Mouse (Mus musculus): ENCODE measurements around the gene Htra2.

The Htra2 gene

DNA sequence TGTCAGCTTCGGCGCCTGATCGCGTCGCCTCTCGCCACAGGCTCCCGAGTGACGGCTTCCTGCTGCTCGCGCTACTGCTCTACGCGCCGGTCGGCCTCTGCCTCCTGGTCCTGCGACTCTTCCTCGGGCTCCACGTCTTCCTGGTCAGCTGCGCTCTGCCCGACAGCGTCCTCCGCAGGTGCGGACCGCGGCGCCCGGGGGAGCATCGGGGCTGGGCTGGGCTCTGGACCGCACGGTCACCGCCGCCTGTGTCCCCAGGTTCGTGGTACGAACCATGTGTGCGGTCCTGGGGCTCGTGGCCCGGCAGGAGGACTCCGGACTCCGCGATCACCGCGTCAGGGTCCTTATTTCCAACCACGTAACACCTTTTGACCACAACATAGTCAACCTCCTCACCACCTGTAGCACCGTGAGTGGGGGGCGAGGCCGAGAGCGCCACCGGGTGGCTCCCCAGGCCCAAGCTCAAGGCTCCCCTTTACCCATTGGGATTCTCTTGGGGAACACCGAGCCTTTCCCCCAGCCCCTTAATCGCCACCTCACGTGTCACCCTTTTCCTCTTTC is at the start of gene Htra2:
Gene Htra2 (minus strand): TSS at position 403 of the 561 bp plus-strand sequence.
- in situ Hi-C loops (cut with MboI; ENCODE audit: unreplicated experiment in 2 of 2) = loop anchor here (5.0 kb wide), 2 partner anchors 53 to 58 kb away; no protein-coding TSS in a partner anchor

DNA sequence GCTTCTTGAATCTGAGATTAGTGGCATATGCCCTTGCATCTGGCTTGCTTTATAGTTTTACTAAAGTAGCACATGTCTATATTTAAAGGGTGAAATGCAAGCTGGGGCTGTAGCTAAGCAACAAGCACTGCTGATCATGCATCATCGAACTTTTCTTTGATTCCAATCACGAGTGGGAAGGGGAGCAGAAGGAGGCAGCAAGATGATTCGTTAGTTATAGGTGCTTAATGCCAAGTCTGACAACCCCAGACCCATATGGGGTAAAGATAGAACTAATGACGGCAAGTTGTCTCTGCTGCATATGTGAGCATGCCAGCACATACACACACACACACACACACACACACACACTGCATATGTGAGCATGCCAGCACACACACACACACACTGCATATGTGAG is 49.1 kb upstream of the Htra2 start:
- in situ Hi-C loops (cut with MboI; ENCODE audit: unreplicated experiment in 2 of 2) = loop anchor here (5.0 to 10.0 kb wide), 6 partner anchors 51 to 401 kb away; partner anchors contain the start of genes 1700003E16Rik (in 1 of the 2), Dguok (in 1 of the 2), Mob1a (in 1 of the 2) and Mthfd2 (in 1 of the 2)

DNA sequence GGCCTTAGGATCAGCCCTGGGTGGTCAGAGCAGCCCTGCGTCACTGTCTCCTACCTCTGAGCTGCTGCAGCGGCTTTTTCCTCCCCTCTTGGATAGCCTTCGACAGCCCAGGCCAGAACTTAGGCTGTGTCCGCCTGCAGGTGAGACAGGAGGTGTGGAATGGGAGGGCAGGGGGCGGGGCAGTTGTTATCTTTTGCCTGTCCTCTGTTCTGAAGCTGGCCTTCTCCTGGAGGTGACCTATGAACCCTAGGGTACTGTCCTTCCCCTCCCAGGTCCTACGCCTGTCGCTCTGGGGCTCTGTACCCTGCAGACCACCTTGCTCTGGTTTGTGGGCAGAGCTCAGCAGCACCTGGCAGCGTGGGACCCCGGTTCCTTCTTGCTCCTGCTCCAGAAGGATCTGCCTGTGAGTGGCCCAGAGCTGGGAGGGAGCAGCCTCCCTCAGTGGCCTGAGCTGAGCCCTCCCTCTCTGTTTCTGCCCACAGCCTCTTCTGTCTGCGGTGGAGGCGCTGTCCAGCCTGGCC is 48.1 kb upstream of the Htra2 start:
- in situ Hi-C loops (cut with MboI; ENCODE audit: unreplicated experiment in 2 of 2) = loop anchor here (5.0 to 10.0 kb wide), 6 partner anchors 52 to 402 kb away; partner anchors contain the start of genes 1700003E16Rik (in 1 of the 2), Dguok (in 1 of the 2), Mob1a (in 1 of the 2) and Mthfd2 (in 1 of the 2)

DNA sequence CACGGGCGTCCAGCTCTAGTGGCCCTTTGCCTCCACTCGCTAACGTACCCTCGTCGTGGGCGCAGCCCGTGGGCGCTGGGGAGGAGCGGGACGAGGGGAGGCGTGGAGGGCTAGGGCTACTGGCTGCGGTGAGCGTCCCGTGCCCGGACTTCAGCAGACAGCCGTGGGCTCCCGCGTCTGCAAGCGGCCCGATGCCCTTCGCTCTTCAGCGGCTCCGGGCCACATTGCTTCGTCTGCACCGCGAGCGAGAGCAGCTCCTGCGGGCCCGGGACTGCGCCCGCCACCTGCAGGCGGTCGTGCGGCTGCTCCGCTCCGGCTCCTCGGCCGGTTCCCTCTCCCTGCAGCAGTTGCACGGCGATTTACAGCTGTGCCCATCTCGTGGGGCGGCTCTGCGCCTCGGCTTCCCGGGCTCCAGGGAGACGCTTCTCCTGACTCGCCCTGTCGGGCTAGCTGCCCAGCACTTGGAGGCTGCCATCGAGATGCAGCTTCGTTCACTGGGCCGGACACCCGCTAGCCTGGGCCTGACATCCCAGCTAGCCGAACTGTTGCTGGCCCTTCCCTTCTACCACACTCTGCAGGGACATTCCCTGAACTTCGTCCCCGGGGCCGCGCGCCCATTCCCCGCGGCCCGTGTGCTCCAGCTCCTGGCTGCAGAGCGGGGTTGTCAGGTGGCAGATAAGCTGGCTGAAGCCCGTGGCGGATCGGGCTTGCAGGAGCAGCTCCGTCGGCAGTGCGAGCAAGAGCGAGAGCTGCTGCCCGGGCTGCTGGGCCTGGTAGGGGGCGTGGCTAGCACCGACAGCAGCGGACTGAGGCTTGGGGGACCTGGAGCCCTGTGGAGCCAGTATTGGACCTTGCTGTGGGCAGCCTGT is 46.8 kb upstream of the Htra2 start:
- in situ Hi-C loops (cut with MboI; ENCODE audit: unreplicated experiment in 2 of 2) = loop anchor here (5.0 to 10.0 kb wide), 6 partner anchors 53 to 403 kb away; partner anchors contain the start of genes 1700003E16Rik (in 1 of the 2), Dguok (in 1 of the 2), Mob1a (in 1 of the 2) and Mthfd2 (in 1 of the 2)

DNA sequence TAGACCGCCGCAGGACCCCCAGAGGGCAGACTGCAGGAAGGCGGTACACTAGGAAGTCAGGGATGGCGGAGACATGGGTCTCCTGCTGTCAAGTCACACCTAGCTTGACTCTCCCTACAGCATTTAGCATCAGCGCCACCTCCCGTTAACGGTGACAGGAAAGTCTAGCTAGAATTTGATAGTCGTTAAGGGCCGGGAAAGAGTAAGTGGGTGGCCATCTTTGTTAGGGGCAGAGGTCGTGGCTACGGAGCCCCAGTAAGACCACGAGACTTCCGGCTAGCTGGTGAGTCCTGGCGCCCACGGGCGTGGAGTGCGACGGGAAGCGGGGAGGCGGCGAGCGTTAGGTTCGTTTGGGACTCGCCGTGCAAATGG is 46.2 kb upstream of the Htra2 start, which contains the start of the genes Ccdc142 and Gm42688:
Gene Ccdc142 (plus strand): TSS at position 286 of the 372 bp plus-strand sequence.
Gene Gm42688 (plus strand): TSS at position 302 of the 372 bp plus-strand sequence.
- in situ Hi-C loops (cut with MboI; ENCODE audit: unreplicated experiment in 2 of 2) = loop anchor here (5.0 to 10.0 kb wide), 6 partner anchors 53 to 403 kb away; partner anchors contain the start of genes 1700003E16Rik (in 1 of the 2), Dguok (in 1 of the 2), Mob1a (in 1 of the 2) and Mthfd2 (in 1 of the 2)

- in situ Hi-C loops (cut with MboI; ENCODE audit: unreplicated experiment in 2 of 2) = loop anchor here in 1 of 2 experiments (5.0 to 25.0 kb wide), 2 partner anchors 186 to 1136 kb away; partner anchors contain the start of gene Mrpl19
Observed at GRCm38 (mm10) chr6:83098411-83098810, 43.3 kb upstream of the Htra2 start.

DNA sequence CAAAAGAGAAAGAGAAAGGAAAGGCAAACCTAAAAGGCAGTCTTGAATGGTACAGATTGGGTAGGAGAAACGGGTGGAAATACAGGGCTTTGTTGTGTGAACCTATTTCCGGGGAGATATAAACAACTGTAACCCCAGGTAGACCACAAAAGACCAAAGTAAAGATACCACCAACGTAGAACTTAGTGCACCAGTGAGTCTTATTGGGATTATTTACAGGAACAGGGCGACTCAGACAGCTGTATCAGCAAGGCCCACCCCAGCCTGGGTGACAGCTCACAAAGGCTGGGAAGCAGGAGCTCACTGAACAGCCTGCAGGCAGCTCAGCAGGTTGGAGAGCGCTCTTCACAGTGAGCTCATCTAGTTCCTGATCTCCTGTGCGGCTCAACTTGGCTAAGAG is 40.9 kb upstream of the Htra2 start:
- in situ Hi-C loops (cut with MboI; ENCODE audit: unreplicated experiment in 2 of 2) = loop anchor here in 1 of 2 experiments (5.0 to 25.0 kb wide), 2 partner anchors 184 to 1134 kb away; partner anchors contain the start of gene Mrpl19

- in situ Hi-C loops (cut with MboI; ENCODE audit: unreplicated experiment in 2 of 2) = loop anchor here in 1 of 2 experiments (25.0 kb wide), 1 partner anchor 1130 kb away; the partner anchor contains the start of gene Mrpl19
Observed at GRCm38 (mm10) chr6:83092416-83093127, 37.5 kb upstream of the Htra2 start.

- in situ Hi-C loops (cut with MboI; ENCODE audit: unreplicated experiment in 2 of 2) = loop anchor here in 1 of 2 experiments (25.0 kb wide), 1 partner anchor 1126 kb away; the partner anchor contains the start of gene Mrpl19
Observed at GRCm38 (mm10) chr6:83087926-83088260, 32.8 kb upstream of the Htra2 start.

- in situ Hi-C loops (cut with MboI; ENCODE audit: unreplicated experiment in 2 of 2) = loop anchor here in 1 of 2 experiments (25.0 kb wide), 1 partner anchor 1125 kb away; the partner anchor contains the start of gene Mrpl19
Observed at GRCm38 (mm10) chr6:83087205-83087925, 32.3 kb upstream of the Htra2 start.

DNA sequence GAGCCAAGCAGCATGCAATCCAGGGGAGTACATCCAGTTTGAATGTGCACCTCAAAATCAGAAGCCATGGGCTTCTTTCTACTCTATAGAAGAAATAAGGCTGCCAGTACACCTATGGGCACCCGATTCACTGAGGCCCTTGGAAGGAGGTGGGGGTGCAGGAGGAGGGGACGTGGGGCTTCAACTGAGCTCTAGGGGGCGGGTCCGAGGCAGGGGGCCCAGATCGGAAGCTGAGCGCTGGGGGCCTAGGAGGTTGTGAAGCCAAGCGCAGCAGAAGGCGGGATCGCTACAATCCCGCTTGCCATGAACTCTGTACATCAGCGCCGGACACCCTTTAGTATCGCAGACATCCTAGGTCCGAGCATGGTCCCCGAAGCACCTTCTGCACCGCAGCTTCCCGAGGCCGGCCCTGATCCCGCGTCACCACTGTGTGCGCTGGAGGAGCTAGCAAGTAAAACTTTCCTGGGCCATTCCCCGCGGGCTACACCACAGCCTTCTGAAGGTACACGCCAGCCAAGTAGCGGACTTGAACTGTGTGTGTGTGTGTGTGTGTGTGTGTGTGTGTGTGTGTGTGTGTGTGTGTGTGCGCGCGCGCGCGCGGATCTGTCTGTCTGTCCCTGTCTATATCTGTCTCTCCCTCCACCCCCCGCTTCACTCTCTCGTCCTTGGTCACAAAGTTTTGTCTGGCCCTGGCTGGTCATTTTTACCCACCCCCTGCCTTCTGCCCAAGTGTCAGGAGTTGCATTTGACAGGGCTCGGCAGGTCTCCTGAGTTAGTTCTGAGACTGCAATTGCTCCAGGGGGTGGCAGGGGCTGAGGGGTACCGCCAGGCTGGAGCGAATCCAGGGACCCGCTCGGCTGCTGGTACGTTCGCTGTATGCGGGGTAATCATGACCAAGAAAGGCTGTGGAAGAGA is 31.3 kb upstream of the Htra2 start, which contains the start of gene Lbx2:
Gene Lbx2 (plus strand): TSS at position 247 of the 915 bp plus-strand sequence.
- in situ Hi-C loops (cut with MboI; ENCODE audit: unreplicated experiment in 2 of 2) = loop anchor here in 1 of 2 experiments (25.0 kb wide), 1 partner anchor 1124 kb away; the partner anchor contains the start of gene Mrpl19

DNA sequence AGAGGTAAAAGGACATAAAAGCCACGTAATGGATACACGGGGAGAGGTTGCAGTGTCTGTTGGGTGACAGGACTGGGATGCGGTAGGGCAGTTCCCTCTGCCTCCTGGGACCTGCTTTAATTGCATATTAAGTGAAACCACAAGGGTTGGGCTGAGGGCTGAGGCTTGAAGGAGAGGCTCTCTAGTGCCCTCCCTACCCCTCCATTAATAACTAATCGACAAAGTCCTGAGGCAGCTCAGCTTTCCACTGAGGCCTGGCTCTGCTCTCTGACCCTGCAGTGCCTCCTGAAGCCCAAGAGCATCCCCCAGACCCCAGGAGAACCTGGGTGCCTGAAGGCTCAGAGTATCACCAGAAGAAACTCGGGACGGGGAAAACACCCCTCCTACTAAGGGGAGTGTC is 29.4 kb upstream of the Htra2 start:
- in situ Hi-C loops (cut with MboI; ENCODE audit: unreplicated experiment in 2 of 2) = loop anchor here in 1 of 2 experiments (25.0 kb wide), 1 partner anchor 1122 kb away; the partner anchor contains the start of gene Mrpl19

GRCm38 (mm10) chr6:83083497-83083896 is 28.4 kb upstream of the Htra2 start:
- in situ Hi-C loops (cut with MboI; ENCODE audit: unreplicated experiment in 2 of 2) = loop anchor here in 1 of 2 experiments (25.0 kb wide), 1 partner anchor 1121 kb away; the partner anchor contains the start of gene Mrpl19

- in situ Hi-C loops (cut with MboI; ENCODE audit: unreplicated experiment in 2 of 2) = loop anchor here in 1 of 2 experiments (25.0 kb wide), 1 partner anchor 1118 kb away; the partner anchor contains the start of gene Mrpl19
Observed at GRCm38 (mm10) chr6:83080210-83080609, 25.1 kb upstream of the Htra2 start.

- in situ Hi-C loops (cut with MboI; ENCODE audit: unreplicated experiment in 2 of 2) = loop anchor here in 1 of 2 experiments (5.0 to 25.0 kb wide), 2 partner anchors 81 to 1116 kb away; partner anchors contain the start of gene Mrpl19
Observed at GRCm38 (mm10) chr6:83078324-83078858, 23.3 kb upstream of the Htra2 start.

DNA sequence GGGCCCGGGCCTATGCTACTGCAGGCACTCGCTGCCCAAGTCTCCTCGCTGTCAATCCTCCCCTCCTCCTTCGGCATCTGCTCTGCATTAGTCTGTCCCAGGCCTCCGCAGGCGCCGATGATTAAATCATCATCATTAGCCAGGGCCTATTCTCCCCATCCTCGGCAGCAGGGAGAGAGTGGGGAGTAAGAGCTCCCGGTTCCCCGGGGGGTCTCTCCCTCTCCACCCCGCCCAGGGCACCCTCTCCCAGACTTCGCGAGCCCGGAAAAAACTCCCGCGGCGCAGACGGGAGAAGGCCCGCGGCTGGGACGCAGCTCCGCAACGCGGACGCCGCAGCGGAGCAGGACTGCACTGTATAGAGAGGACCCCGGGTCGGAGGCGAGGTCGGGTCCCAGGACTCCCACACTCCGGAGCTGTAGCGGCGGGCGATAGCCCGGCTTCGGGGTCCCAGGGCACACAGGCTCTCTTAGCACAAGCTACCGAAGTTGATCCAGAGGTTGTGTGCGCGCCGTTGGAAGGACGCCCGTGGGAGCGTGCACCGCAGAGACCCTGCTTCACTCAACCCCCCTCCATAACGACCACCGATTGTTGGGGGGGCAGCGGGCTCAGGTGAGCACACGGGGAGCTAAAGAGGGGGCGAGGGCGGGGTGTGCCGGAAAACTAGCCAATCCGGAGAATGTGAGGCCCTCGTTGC is 22.7 kb upstream of the Htra2 start, which contains the start of gene Pcgf1:
Gene Pcgf1 (plus strand): TSS at position 240 of the 694 bp plus-strand sequence.
- in situ Hi-C loops (cut with MboI; ENCODE audit: unreplicated experiment in 2 of 2) = loop anchor here in 1 of 2 experiments (5.0 to 25.0 kb wide), 2 partner anchors 80 to 1115 kb away; partner anchors contain the start of gene Mrpl19
